Mouse (Mus musculus): ENCODE measurements around the gene Cd200r4.

The Cd200r4 gene

GRCm38 (mm10) chr16:44877595-44877994 is 66.1 kb downstream of the Cd200r4 start:
- no peak for DNase-seq

All from cerebellum, adult 11-12 months (tissue).